Mouse (Mus musculus): ENCODE results near the gene U2af1.
A peak's percentile ranks its signal among the peaks of the same experiment; 100 is the strongest.

U2af1 gene

DNA sequence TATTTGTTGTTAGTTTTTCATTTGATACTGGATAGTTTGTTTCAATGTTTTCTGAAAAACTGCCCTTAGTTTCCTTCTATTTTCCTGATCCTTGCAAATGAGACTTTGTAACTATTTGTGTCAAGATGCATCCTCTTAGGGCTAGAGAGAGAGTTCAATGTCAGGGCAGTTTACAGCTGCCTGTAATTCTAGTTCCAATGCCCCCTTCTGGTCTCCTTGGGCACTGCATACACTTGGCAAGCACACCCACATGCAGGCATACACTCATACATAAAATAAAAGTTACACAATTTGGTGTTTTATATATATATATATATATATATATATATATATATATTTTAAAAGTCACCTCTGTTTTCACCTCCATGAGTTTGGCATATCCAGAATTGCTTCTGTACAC is 4.2 kb upstream of the U2af1 start:
- ATAC-seq (ENCODE audit: low TSS enrichment) = no peak

GRCm38 (mm10) chr17:31660661-31661250 is 2.1 kb upstream of the U2af1 start:
- peak; percentile 36 for ATAC-seq (ENCODE audit: low TSS enrichment)

GRCm38 (mm10) chr17:31658136-31658467 is 590 bp downstream of the U2af1 start:
- ATAC-seq (ENCODE audit: low TSS enrichment) = peak; percentile 5; the same call in 1 of the 2 replicates

DNA sequence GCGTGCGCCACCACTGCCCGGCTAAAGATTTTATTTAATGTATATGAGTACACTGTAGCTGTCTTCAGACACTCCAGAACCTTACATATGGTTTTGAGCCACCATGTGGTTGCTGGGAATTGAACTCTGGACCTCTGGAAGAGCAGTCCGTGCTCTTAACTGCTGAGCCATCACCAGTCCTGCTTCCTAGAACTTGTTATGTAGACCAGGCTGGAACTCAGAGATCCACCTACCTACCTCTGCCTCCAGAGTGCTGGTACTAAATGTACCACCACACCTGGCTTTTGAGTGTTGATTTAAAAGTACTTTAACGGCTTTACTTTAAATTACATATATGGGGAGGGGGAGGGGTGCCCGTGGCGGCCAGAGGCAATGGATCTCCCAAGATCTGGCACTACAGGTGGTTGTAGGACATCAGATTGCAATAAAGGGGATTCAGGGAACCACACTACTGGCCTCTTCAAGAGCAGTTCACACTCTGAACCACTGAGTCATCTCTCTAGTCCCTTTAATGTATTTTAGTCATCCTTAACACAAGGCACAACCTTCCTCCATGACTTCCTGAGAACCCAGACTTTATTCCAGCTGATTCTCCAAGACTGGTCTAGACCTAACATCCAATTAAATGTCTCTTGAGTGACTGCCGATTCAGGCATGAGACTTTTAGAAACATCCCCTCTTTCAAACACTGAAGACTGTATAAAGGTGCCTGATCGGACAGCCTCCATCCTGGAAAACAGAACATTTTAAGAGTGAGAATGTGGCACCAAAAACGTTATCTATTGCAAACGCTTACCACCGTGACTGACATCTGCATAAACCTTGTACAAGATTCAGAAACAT is 1.3 kb downstream of the U2af1 start:
- no peak for ATAC-seq (ENCODE audit: low TSS enrichment)

DNA sequence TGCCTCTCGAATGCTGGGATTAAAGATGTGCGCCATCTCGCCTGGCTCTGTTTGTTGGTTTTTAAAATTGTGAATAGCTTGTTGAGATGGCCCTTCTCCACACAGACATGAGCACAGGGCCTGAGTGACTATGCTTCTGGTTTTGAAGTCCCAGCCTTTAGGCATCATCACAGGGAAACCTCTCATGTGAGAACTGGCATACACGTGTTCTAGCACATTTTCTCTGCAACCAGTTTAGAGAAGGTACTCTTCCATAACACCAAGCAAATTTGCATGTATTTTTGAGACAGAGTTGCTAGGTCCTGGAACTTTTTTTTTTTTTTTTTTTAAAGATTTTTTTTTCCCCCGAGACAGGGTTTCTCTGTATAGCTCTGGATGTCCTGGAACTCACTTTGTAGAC is 2.0 kb downstream of the U2af1 start:
- no peak for ATAC-seq (ENCODE audit: low TSS enrichment)

DNA sequence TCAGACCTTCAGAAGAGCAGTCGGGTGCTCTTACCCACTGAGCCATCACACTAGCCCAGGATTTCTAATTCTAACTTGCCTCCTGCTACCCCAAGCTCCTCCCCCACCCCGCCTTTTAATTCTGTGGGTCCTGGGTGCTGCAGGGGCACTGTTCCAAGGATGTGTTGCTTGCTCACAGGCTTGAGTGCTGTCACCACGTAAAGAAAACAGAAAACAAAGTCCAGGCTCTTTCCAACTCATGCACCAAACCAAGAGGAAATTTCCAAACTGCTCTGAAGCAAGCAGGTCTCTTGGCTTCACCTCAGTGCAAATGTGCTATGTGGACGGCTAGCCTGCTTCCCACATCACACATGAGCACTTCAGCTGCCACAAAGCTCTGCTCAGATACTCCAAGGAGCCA is 3.3 kb downstream of the U2af1 start:
- ATAC-seq (ENCODE audit: low TSS enrichment) = no peak

DNA sequence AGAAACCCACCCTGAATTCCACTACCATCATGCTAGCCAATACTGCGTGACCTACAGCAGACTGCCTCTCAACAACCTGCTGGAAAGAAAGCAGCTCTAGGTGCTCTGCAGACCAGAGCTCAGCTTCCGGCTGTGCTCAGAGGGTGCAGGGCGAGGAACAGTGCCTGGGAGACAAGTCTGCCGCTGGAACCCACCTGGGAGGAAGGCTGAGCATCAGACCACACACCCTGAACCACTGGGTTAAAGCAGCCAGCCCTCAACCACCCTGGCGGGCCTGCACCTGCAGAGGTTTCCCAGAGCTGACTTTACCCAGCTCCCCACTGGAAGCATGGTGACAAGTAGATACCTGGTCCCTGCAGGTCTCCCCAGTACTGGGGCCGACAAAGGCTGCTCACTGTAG is 5.4 kb downstream of the U2af1 start:
- no peak for ATAC-seq (ENCODE audit: low TSS enrichment)

DNA sequence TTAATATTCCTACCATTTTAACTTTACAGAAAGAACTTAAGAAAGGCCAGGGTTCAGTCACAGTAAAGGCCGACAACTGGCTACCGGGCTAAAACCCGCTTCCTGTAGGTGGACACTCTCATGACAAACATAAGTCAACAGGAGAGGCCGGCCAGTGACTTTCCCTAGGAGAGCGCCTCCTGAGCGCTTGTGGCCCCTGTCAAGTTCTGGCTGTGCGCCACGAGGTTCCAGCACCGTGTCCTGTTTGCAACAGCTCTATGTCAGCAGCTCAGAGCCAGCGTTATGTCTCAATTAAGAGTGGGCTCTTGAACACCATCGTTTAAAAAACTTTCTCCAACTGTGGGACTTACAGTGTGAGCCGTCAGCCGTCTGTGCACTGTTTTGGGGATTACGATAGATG is 6.5 kb downstream of the U2af1 start:
- ATAC-seq (ENCODE audit: low TSS enrichment) = no peak

- ATAC-seq (ENCODE audit: low TSS enrichment) = no peak
These were observed 12.3 kb downstream of the U2af1 start for GRCm38 (mm10) chr17:31646199-31647002.

DNA sequence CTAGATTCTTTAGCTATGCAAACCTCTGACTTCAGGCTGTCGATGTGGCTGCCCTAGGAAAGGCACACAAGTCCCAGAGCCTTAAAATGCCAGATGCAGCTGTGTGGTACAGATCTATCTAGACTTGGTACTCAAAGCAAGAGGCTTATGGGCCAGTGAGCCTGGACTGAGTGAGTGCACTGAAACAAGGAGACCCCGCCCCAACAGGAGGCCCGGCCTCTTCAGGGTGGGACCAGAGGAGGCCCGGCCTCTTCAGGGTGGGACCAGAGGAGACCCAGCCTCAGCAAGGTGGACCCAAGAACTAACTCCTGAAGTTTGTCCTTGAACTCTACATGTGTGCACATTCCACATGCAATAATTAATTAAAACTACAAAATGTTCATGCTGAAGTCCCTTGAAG is 15.8 kb downstream of the U2af1 start:
- no peak for ATAC-seq (ENCODE audit: low TSS enrichment)

DNA sequence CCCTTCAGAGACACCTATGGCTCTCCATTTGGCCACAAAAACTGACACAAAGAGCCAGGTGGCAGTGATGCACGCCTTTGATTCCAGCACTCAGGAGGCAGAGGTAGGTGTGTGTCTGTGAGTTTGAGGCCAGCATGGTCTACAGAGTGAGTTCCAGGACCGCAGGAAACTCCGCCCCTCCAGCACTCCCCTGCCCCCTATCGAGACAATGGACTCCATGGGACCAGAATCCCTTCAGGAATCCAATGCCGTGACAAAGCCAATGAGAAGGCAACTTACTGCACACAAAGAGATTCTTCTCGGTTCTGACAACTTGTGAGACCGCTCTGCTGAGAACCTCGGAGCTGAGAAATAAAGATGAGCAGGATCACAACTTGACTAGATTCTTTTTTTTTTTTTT is 16.4 kb downstream of the U2af1 start:
- no peak for ATAC-seq (ENCODE audit: low TSS enrichment)

DNA sequence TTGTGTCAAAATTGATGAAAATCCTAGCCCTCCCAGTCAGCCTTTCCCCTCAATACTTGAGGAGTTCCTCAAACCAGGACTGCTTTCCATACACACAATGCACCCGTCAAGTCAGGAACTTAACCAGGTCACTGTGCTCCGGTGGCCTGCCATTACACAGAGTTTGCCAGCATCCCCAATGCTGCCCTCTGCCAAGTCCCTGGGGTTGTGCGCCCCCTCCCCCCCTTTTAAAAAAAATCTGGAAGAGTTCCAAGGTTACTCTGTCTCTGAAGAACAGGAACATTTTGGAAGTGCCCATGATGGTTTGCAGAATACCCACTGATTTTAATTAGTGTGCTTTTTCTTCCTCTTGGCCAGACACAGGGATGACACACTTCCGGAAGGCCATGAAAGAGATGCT is 19.0 kb downstream of the U2af1 start:
- no peak for ATAC-seq (ENCODE audit: low TSS enrichment)

GRCm38 (mm10) chr17:31637866-31638570 is 20.7 kb downstream of the U2af1 start:
- 0 out of 2 replicates have a peak, but pooled peaks have one; percentile 48 for ATAC-seq (ENCODE audit: low TSS enrichment)

DNA sequence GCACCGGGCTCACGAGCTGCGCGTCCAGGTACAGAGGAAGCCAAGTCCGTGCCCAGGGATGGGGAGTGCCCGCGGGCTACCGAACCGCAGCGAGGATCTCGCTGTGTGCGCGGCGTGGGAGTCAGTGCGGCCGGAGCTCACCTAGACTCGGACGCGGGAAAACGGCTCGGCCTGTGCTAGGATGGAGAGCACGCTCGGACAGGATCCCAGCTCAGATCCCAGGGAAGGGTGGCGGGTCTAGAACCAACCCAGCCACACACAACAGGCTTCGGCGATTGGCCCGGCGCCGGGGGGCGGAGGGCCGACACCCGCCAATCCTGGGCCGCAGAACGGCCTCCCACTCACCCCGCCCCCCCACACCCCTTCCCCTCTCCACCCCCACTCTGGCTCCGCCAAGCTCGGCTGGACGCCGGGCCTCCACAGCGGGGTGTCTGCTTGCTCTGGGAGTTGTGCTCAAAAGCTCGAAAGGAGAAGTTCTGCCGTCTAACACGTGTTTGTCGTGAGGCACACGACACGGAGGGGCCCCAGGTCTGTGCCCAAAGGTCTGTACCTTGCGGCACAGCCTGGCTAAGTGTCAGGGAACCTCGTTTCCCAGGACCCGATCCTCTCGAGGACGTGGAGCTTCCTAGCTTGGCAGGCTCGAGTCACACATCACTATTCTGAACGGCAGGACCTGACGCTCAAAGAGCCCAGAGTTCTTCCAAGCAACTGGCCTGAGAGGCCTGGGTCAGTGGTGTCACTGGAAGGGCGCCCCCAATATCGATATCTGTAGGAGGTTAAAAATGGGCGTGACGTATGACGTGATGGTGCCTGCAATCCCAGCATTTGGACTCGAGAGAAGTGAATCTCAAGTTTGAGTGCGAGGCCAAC is 21.5 kb downstream of the U2af1 start, which contains the start of gene Cbs:
Gene Cbs (minus strand): TSS at position 297 of the 870 bp plus-strand sequence.
- peak; percentile 55; the same call in 1 of the 2 replicates for ATAC-seq (ENCODE audit: low TSS enrichment)

- no peak for ATAC-seq (ENCODE audit: low TSS enrichment)
These were observed 22.3 kb downstream of the U2af1 start for GRCm38 (mm10) chr17:31636277-31636941.

DNA sequence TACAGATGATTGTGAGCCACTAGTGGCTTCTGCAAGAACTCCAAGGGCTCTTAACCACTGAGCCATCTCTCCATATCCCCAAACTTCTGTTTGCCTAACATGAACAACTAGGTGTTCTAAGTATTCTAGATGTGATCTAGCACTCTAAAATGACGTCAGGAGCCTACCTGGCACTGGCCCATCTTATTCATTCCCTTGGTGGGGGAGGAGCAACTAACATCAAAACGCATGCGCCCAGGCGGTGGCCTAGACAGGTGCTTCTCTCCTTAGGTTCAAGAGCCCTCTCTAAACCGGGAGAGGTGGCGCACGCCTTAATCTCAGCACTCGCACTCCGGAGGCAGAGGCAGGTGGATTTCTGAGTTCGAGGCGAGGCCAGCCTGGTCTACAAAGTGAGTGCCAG is 22.9 kb downstream of the U2af1 start:
- ATAC-seq (ENCODE audit: low TSS enrichment) = no peak

- ATAC-seq (ENCODE audit: low TSS enrichment) = no peak
These were observed 23.8 kb downstream of the U2af1 start for GRCm38 (mm10) chr17:31634896-31635295.

DNA sequence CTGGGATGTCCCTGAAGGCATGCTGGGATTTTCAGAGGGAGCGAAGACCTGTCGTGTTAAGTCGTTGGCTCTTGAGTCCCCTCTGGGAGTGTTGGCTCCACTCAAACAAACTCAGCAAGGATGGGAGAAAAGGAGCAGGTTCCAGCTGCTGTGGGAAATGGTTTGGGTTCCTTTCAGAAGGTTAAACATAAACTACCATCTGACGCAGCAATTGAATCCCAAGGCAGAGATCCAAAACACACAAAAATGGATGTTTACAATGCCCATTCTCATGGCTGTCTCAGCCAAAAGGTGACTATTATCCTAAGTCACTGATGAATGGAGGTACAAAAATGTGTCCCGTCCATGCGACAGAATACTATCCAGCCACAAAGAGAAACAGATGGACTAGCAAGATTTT is 25.7 kb downstream of the U2af1 start:
- no peak for ATAC-seq (ENCODE audit: low TSS enrichment)

- ATAC-seq (ENCODE audit: low TSS enrichment) = no peak
These were observed 27.5 kb downstream of the U2af1 start for GRCm38 (mm10) chr17:31631081-31631800.

- ATAC-seq (ENCODE audit: low TSS enrichment) = no peak
These were observed 30.7 kb downstream of the U2af1 start for GRCm38 (mm10) chr17:31627961-31628360.
